Mouse (Mus musculus): ENCODE data around the gene P2rx7. TPM values are rescaled to one million over a fixed set of nuclear protein-coding genes. Genes with fewer than 3 reads are reported as not detected.

Gene P2rx7
- polyA plus RNA-seq, 1 experiment from 2014 or later: 1.8 TPM

GRCm38 (mm10) chr5:122621376-122621886 lies 22.3 kb upstream of the P2rx7 start:
- peak overlapping the region; percentile 90 for H3K27ac ChIP-seq (ENCODE audit: low read depth)
- DNase-seq (ENCODE audit: low spot score) (peak; percentile 68), ATAC-seq (replicated peaks; ENCODE audit: low FRiP score, low TSS enrichment, low read depth) (peak; percentile 81)
- H3K9ac ChIP-seq (ENCODE audit: low read length): no peak overlapping the region
- H3K4me3 ChIP-seq (ENCODE audit: low read depth, low read length): no peak overlapping the region
- no peaks in the 10 kb centered on the region for H3K9me3 ChIP-seq (ENCODE audit: control insufficient read depth, low read length)
- H3K4me1 ChIP-seq (replicated peaks; ENCODE audit: control insufficient read depth, insufficient read depth, low read length): peaks cover 16% of the 10 kb centered on the region
- no peak overlapping the region for H3K4me2 ChIP-seq (ENCODE audit: low read length)
- H3K36me3 ChIP-seq (ENCODE audit: control insufficient read depth, insufficient read depth, low read length): no peaks in the 10 kb centered on the region
- WGBS: 9% methylated on average over 7 of the region's 7 CpGs
- H3K27me3 ChIP-seq (replicated peaks; ENCODE audit: control insufficient read depth, insufficient read depth, low read length): no peaks in the 10 kb centered on the region

GRCm38 (mm10) chr5:122622526-122622925 lies 21.2 kb upstream of the P2rx7 start:
- H3K4me1 ChIP-seq (replicated peaks; ENCODE audit: control insufficient read depth, insufficient read depth, low read length): peaks cover 16% of the 10 kb centered on the region
- 85% methylated on average over 5 of the region's 5 CpGs for WGBS
- H3K27me3 ChIP-seq (replicated peaks; ENCODE audit: control insufficient read depth, insufficient read depth, low read length): no peaks in the 10 kb centered on the region
- no peak overlapping the region for H3K4me3 ChIP-seq (ENCODE audit: low read depth, low read length)
- no peak overlapping the region for H3K9ac ChIP-seq (ENCODE audit: low read length)
- H3K27ac ChIP-seq (ENCODE audit: low read depth): peak overlapping the region; percentile 90; the same call in 1 of the 2 replicates
- DNase-seq (ENCODE audit: low spot score) (no peak), ATAC-seq (replicated peaks; ENCODE audit: low FRiP score, low TSS enrichment, low read depth) (no peak)
- no peaks in the 10 kb centered on the region for H3K36me3 ChIP-seq (ENCODE audit: control insufficient read depth, insufficient read depth, low read length)
- H3K9me3 ChIP-seq (ENCODE audit: control insufficient read depth, low read length): no peaks in the 10 kb centered on the region
- H3K4me2 ChIP-seq (ENCODE audit: low read length): no peak overlapping the region

- no peak overlapping the region for H3K4me3 ChIP-seq (ENCODE audit: low read depth, low read length)
- no peaks in the 10 kb centered on the region for H3K36me3 ChIP-seq (ENCODE audit: control insufficient read depth, insufficient read depth, low read length)
- DNase-seq (ENCODE audit: low spot score) (no peak), ATAC-seq (replicated peaks; ENCODE audit: low FRiP score, low TSS enrichment, low read depth) (no peak)
- H3K4me2 ChIP-seq (ENCODE audit: low read length): no peak overlapping the region
- no peaks in the 10 kb centered on the region for H3K9me3 ChIP-seq (ENCODE audit: control insufficient read depth, low read length)
- H3K27me3 ChIP-seq (replicated peaks; ENCODE audit: control insufficient read depth, insufficient read depth, low read length): no peaks in the 10 kb centered on the region
- H3K9ac ChIP-seq (ENCODE audit: low read length): no peak overlapping the region
- no peak overlapping the region for H3K27ac ChIP-seq (ENCODE audit: low read depth)
- 86% methylated on average over 9 of the region's 9 CpGs for WGBS
- peaks cover 16% of the 10 kb centered on the region for H3K4me1 ChIP-seq (replicated peaks; ENCODE audit: control insufficient read depth, insufficient read depth, low read length)
These were observed 19.9 kb upstream of the P2rx7 start for GRCm38 (mm10) chr5:122623861-122624260.

GRCm38 (mm10) chr5:122624952-122625479 lies 18.7 kb upstream of the P2rx7 start:
- 82% methylated on average over 11 of the region's 11 CpGs for WGBS
- Histone ChIP-seq H3K9me3 (ENCODE audit: control insufficient read depth, low read length) (no peaks in the 10 kb centered on the region), H3K9ac (ENCODE audit: low read length) (no peak overlapping the region), H3K4me2 (ENCODE audit: low read length) (no peak overlapping the region), H3K4me1 (replicated peaks; ENCODE audit: control insufficient read depth, insufficient read depth, low read length) (peaks cover 16% of the 10 kb centered on the region), H3K4me3 (ENCODE audit: low read depth, low read length) (no peak overlapping the region), H3K27me3 (replicated peaks; ENCODE audit: control insufficient read depth, insufficient read depth, low read length) (no peaks in the 10 kb centered on the region), H3K27ac (ENCODE audit: low read depth) (no peak overlapping the region), H3K36me3 (ENCODE audit: control insufficient read depth, insufficient read depth, low read length) (no peaks in the 10 kb centered on the region)
- ATAC-seq (replicated peaks; ENCODE audit: low FRiP score, low TSS enrichment, low read depth) (no peak), DNase-seq (ENCODE audit: low spot score) (no peak)

GRCm38 (mm10) chr5:122625565-122626252 lies 18.0 kb upstream of the P2rx7 start:
- 87% methylated on average over 14 of the region's 14 CpGs for WGBS
- no peak overlapping the region for H3K4me3 ChIP-seq (ENCODE audit: low read depth, low read length)
- H3K4me2 ChIP-seq (ENCODE audit: low read length): no peak overlapping the region
- DNase-seq (ENCODE audit: low spot score) (no peak), ATAC-seq (replicated peaks; ENCODE audit: low FRiP score, low TSS enrichment, low read depth) (no peak)
- peaks cover 16% of the 10 kb centered on the region for H3K4me1 ChIP-seq (replicated peaks; ENCODE audit: control insufficient read depth, insufficient read depth, low read length)
- no peaks in the 10 kb centered on the region for H3K9me3 ChIP-seq (ENCODE audit: control insufficient read depth, low read length)
- no peak overlapping the region for H3K9ac ChIP-seq (ENCODE audit: low read length)
- no peak overlapping the region for H3K27ac ChIP-seq (ENCODE audit: low read depth)
- no peaks in the 10 kb centered on the region for H3K36me3 ChIP-seq (ENCODE audit: control insufficient read depth, insufficient read depth, low read length)
- H3K27me3 ChIP-seq (replicated peaks; ENCODE audit: control insufficient read depth, insufficient read depth, low read length): no peaks in the 10 kb centered on the region

- 41% methylated on average over 2 of the region's 2 CpGs for WGBS
- Histone ChIP-seq H3K4me1 (replicated peaks; ENCODE audit: control insufficient read depth, insufficient read depth, low read length) (0 out of 2 replicates have a peak, but pooled peaks cover 3% of the 10 kb centered on the region), H3K27ac (ENCODE audit: low read depth) (no peak overlapping the region), H3K9ac (ENCODE audit: low read length) (no peak overlapping the region), H3K4me2 (ENCODE audit: low read length) (no peak overlapping the region), H3K9me3 (ENCODE audit: control insufficient read depth, low read length) (no peaks in the 10 kb centered on the region), H3K27me3 (replicated peaks; ENCODE audit: control insufficient read depth, insufficient read depth, low read length) (no peaks in the 10 kb centered on the region), H3K4me3 (ENCODE audit: low read depth, low read length) (no peak overlapping the region), H3K36me3 (ENCODE audit: control insufficient read depth, insufficient read depth, low read length) (no peaks in the 10 kb centered on the region)
- peak; percentile 75; the same call in 1 of the 2 replicates for ATAC-seq (replicated peaks; ENCODE audit: low FRiP score, low TSS enrichment, low read depth)
- peak; percentile 95 for DNase-seq (ENCODE audit: low spot score)
These were observed 16.5 kb upstream of the P2rx7 start for GRCm38 (mm10) chr5:122627243-122627642.

- no peak overlapping the region for H3K4me3 ChIP-seq (ENCODE audit: low read depth, low read length)
- ATAC-seq (replicated peaks; ENCODE audit: low FRiP score, low TSS enrichment, low read depth) (no peak), DNase-seq (ENCODE audit: low spot score) (no peak)
- no peak overlapping the region for H3K4me2 ChIP-seq (ENCODE audit: low read length)
- no peaks in the 10 kb centered on the region for H3K27me3 ChIP-seq (replicated peaks; ENCODE audit: control insufficient read depth, insufficient read depth, low read length)
- no peaks in the 10 kb centered on the region for H3K36me3 ChIP-seq (ENCODE audit: control insufficient read depth, insufficient read depth, low read length)
- no peak overlapping the region for H3K27ac ChIP-seq (ENCODE audit: low read depth)
- no peak overlapping the region for H3K9ac ChIP-seq (ENCODE audit: low read length)
- WGBS: 75% methylated on average over 8 of the region's 8 CpGs
- H3K9me3 ChIP-seq (ENCODE audit: control insufficient read depth, low read length): no peaks in the 10 kb centered on the region
- no peaks in the 10 kb centered on the region for H3K4me1 ChIP-seq (replicated peaks; ENCODE audit: control insufficient read depth, insufficient read depth, low read length)
These were observed 8.5 kb upstream of the P2rx7 start for GRCm38 (mm10) chr5:122635228-122635627.

- Histone ChIP-seq H3K36me3 (ENCODE audit: control insufficient read depth, insufficient read depth, low read length) (no peaks in the 10 kb centered on the region), H3K4me3 (ENCODE audit: low read depth, low read length) (no peak overlapping the region), H3K27ac (ENCODE audit: low read depth) (no peak overlapping the region), H3K4me2 (ENCODE audit: low read length) (no peak overlapping the region), H3K4me1 (replicated peaks; ENCODE audit: control insufficient read depth, insufficient read depth, low read length) (no peaks in the 10 kb centered on the region), H3K27me3 (replicated peaks; ENCODE audit: control insufficient read depth, insufficient read depth, low read length) (no peaks in the 10 kb centered on the region), H3K9ac (ENCODE audit: low read length) (no peak overlapping the region), H3K9me3 (ENCODE audit: control insufficient read depth, low read length) (no peaks in the 10 kb centered on the region)
- WGBS: 78% methylated on average over 9 of the region's 9 CpGs
- DNase-seq (ENCODE audit: low spot score) (no peak), ATAC-seq (replicated peaks; ENCODE audit: low FRiP score, low TSS enrichment, low read depth) (no peak)
These were observed 7.4 kb upstream of the P2rx7 start for GRCm38 (mm10) chr5:122636308-122636707.

GRCm38 (mm10) chr5:122636958-122637357 lies 6.8 kb upstream of the P2rx7 start:
- WGBS: 41% methylated on average over 16 of the region's 16 CpGs
- no peak overlapping the region for H3K27ac ChIP-seq (ENCODE audit: low read depth)
- peak; percentile 74 for DNase-seq (ENCODE audit: low spot score)
- no peaks in the 10 kb centered on the region for H3K4me1 ChIP-seq (replicated peaks; ENCODE audit: control insufficient read depth, insufficient read depth, low read length)
- H3K4me3 ChIP-seq (ENCODE audit: low read depth, low read length): no peak overlapping the region
- H3K4me2 ChIP-seq (ENCODE audit: low read length): peak overlapping the region; percentile 27
- H3K9ac ChIP-seq (ENCODE audit: low read length): no peak overlapping the region
- no peaks in the 10 kb centered on the region for H3K27me3 ChIP-seq (replicated peaks; ENCODE audit: control insufficient read depth, insufficient read depth, low read length)
- H3K36me3 ChIP-seq (ENCODE audit: control insufficient read depth, insufficient read depth, low read length): no peaks in the 10 kb centered on the region
- no peak for ATAC-seq (replicated peaks; ENCODE audit: low FRiP score, low TSS enrichment, low read depth)
- no peaks in the 10 kb centered on the region for H3K9me3 ChIP-seq (ENCODE audit: control insufficient read depth, low read length)

All from intestine, embryonic 14.5 days (tissue).